Mouse (Mus musculus) lung, postnatal 0 days (tissue): ENCODE data around the gene Mlx.

Experiments
- CTCF ChIP-seq: IDR thresholded peaks from 2 replicates; pipeline ENCODE4 v1.5.1; 2016; ENCODE audit warnings: antibody characterized with exemption, mild to moderate bottlenecking
- EP300 ChIP-seq: IDR thresholded peaks from 2 replicates; pipeline ENCODE4 v1.6.1; 2016; ENCODE audit warnings: antibody characterized with exemption, mild to moderate bottlenecking, control low read depth

GRCm38 (mm10) chr11:101070987-101071386 lies 16.1 kb upstream of the Mlx start:
- no peak for TF ChIP-seq CTCF
- TF ChIP-seq EP300 = no peak
